Mouse (Mus musculus): Measurements from ENCODE around the gene Sbf2. TPM values are rescaled to one million over a fixed set of nuclear protein-coding genes. Genes with fewer than 3 reads are reported as not detected.
A peak's percentile ranks its signal among the peaks of the same experiment; 100 is the strongest.

The Sbf2 gene
- polyA plus RNA-seq, 1 experiment from 2014 or later, result 44.0 TPM

DNA sequence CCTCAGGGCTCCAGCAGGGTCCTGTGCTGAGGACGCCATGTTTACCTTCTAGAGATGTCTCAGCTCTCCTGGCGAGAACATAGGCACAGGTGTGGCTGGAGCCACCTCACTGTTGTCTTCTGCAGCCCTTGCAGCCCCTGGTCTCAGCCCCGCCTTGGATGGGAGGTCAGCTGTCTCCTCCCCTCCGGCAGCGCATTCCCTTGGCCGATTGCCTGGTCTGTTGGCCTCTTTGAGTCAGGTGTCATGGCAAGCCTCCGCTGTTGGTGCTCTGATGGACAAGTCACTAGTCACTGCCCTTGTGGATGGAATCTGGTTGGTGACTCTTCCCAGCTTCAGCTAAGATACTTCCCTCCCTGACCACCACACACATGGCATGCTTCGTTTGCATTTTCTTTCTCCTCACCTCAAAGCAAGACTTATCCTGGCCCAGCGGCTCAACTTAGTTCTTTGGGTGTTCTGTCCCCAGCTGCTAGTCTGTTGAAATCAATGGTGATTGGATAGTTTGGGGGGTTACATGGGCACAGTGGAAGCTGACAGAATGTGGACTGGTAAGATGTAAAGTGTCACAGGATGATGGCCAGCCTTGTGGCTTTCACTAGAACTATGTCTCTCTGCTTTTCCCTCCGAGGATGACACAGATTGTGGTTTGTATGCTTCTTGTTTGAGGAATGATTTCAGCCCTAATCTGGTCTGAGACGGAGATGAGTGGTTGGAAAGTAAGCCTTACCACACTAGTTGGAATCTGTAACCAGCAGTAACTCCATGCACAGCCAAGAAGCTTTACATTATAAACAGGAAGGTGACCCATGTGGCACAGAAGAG is 333.1 kb downstream of the Sbf2 start:
- WGBS, result 87% methylated on average over 11 of the region's 11 CpGs
- ATAC-seq (no peak), DNase-seq (ENCODE audit: low spot score) (no peak)

DNA sequence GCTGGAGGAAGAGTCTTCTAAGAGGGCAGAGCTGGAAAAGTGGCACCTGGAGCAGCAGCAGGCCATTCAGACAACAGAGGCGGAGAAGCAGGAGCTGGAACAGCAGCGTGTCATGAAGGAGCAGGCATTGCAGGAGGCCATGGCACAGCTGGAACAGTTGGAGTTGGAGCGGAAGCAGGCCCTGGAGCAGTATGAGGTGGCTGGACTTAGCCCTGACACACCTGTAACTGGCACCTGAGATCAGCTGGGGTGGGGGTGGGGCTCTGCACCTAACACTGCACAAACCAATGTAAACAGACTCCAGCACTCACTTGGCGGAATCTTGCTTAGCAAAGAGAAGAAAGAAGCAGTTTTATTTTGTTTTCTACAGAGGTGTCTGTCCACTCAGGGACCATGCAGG is 335.5 kb downstream of the Sbf2 start:
- Histone ChIP-seq H3K9me3 (replicated peaks; ENCODE audit: control insufficient read depth, low read length) (no peaks in the 10 kb centered on the region), H3K4me1 (ENCODE audit: control insufficient read depth, insufficient read depth, low read length) (no peaks in the 10 kb centered on the region), H3K4me3 (ENCODE audit: low read depth, low read length) (no peak overlapping the region), H3K36me3 (ENCODE audit: control insufficient read depth, insufficient read depth, low read length) (peaks cover 6% of the 10 kb centered on the region; the same call in 1 of the 2 replicates), H3K27me3 (replicated peaks; ENCODE audit: control insufficient read depth, insufficient read depth, low read length) (no peaks in the 10 kb centered on the region), H3K27ac (ENCODE audit: low read depth, low read length) (no peak overlapping the region), H3K4me2 (ENCODE audit: low read length) (no peak overlapping the region), H3K9ac (ENCODE audit: low read length) (no peak overlapping the region)
- whole genome bisulfite sequencing, result 97% methylated on average over 4 of the region's 4 CpGs
- DNase-seq (ENCODE audit: low spot score) (no peak), ATAC-seq (no peak)

More for the DNA sequence above, 333.1 kb downstream of the Sbf2 start:
- peaks cover 6% of the 10 kb centered on the region; the same call in 1 of the 2 replicates for H3K36me3 ChIP-seq (ENCODE audit: control insufficient read depth, insufficient read depth, low read length)
- H3K4me3 ChIP-seq (ENCODE audit: low read depth, low read length), result no peak overlapping the region
- H3K9ac ChIP-seq (ENCODE audit: low read length), result no peak overlapping the region
- no peaks in the 10 kb centered on the region for H3K27me3 ChIP-seq (replicated peaks; ENCODE audit: control insufficient read depth, insufficient read depth, low read length)
- H3K4me2 ChIP-seq (ENCODE audit: low read length), result no peak overlapping the region
- no peaks in the 10 kb centered on the region for H3K4me1 ChIP-seq (ENCODE audit: control insufficient read depth, insufficient read depth, low read length)
- no peaks in the 10 kb centered on the region for H3K9me3 ChIP-seq (replicated peaks; ENCODE audit: control insufficient read depth, low read length)
- no peak overlapping the region for H3K27ac ChIP-seq (ENCODE audit: low read depth, low read length)

DNA sequence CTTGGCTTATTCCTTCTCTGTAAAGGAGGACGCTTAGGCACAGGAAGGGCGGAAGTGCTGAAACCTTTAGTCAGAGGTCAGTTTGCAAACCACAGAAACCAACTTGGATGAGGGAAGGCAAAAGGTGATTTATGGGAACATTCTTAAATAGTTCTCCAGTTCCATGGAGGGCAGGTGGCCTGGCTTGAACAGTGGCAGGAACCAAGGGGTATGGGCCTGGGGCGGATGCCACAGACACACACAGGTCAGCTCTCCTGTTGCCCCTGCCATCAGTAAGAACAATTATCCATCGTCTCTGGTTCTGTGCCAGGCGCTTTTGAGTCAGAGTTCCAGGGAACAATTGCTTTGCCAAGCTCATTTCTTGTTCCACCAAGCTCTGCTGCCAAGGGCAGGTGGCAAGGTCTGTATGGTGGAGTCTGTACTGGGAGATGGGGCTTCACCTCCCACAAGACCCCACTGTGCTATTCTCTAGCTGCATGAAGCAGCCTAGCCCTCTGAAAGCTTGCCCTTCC is 336.9 kb downstream of the Sbf2 start:
- Histone ChIP-seq H3K36me3 (ENCODE audit: control insufficient read depth, insufficient read depth, low read length) (peaks cover 6% of the 10 kb centered on the region; the same call in 1 of the 2 replicates), H3K27me3 (replicated peaks; ENCODE audit: control insufficient read depth, insufficient read depth, low read length) (no peaks in the 10 kb centered on the region), H3K9me3 (replicated peaks; ENCODE audit: control insufficient read depth, low read length) (no peaks in the 10 kb centered on the region), H3K27ac (ENCODE audit: low read depth, low read length) (no peak overlapping the region), H3K4me2 (ENCODE audit: low read length) (no peak overlapping the region), H3K4me3 (ENCODE audit: low read depth, low read length) (no peak overlapping the region), H3K4me1 (ENCODE audit: control insufficient read depth, insufficient read depth, low read length) (no peaks in the 10 kb centered on the region), H3K9ac (ENCODE audit: low read length) (no peak overlapping the region)
- ATAC-seq (no peak), DNase-seq (ENCODE audit: low spot score) (no peak)
- 89% methylated on average over 5 of the region's 5 CpGs for WGBS

DNA sequence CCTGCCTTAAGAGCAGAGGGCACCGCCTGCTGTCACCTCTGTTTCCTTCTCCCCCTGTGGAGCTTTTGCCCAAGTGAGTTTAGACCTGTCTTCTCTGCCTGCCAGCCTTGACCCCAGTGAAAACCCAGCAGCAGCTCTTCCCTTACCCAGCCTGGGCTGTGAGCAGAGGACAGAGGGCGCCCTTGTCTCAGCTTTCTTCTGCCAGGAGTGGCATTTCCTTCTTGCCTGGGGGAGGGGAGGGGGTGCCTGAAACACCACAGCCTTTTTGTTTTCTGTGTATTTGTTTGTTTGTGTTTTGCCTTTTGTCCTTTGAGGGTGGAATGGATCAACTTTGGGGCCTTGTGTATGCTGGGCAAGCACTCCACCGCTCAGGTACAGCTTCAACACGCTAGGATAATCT is 342.3 kb downstream of the Sbf2 start:
- Histone ChIP-seq H3K9ac (ENCODE audit: low read length) (no peak overlapping the region), H3K4me1 (ENCODE audit: control insufficient read depth, insufficient read depth, low read length) (no peaks in the 10 kb centered on the region), H3K36me3 (ENCODE audit: control insufficient read depth, insufficient read depth, low read length) (no peaks in the 10 kb centered on the region; the same call in 1 of the 2 replicates), H3K4me3 (ENCODE audit: low read depth, low read length) (no peak overlapping the region), H3K9me3 (replicated peaks; ENCODE audit: control insufficient read depth, low read length) (no peaks in the 10 kb centered on the region), H3K27ac (ENCODE audit: low read depth, low read length) (peak overlapping the region; percentile 21; the same call in 1 of the 2 replicates), H3K4me2 (ENCODE audit: low read length) (no peak overlapping the region), H3K27me3 (replicated peaks; ENCODE audit: control insufficient read depth, insufficient read depth, low read length) (no peaks in the 10 kb centered on the region)
- no peak for ATAC-seq
- no peak for DNase-seq (ENCODE audit: low spot score)
- WGBS, result 90% methylated on average over 4 of the region's 4 CpGs

DNA sequence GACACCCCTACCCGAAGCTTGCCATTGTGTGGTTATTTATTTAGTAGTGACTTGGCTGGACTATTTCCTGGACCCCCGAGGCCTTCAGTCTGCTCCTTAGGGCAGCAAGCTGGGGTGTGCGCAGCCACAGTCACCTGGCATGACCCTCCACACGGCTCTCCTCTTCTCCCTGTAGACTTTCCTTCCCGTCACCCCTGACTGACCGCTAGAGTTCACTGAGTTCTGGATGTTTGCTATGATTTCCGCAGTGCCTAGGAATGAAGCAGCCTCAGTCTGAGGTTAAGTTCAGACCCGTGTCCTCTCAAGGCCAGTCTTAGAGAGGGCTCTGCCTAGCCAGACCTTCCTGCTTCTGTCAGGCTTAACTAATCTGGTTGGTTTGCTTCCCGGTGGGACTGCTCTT is 342.9 kb downstream of the Sbf2 start:
- 0 out of 2 replicates have a peak overlapping the region, but pooled peaks have one; percentile 21 for H3K27ac ChIP-seq (ENCODE audit: low read depth, low read length)

DNA sequence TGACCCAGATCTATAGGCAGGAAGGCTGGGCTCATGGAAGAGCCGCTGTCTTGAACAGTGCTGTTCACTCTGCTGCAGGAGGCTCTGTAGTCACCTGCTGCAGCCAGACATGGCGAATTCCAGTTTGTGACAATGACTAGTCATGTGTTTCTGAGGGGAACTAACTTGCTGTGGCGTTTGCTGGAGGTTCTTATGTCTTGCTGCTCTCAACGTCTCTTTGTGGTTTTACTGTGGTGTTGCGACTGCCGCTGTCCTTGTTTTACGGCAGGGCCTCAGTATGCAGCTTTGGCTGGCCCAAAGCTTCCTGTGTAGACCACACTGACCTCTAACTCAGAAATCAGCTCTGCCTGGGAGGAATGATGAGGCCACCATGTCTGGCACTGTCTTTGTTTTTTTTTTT is 344.3 kb downstream of the Sbf2 start:
- no peaks in the 10 kb centered on the region for H3K9me3 ChIP-seq (replicated peaks; ENCODE audit: control insufficient read depth, low read length)
- no peaks in the 10 kb centered on the region for H3K4me1 ChIP-seq (ENCODE audit: control insufficient read depth, insufficient read depth, low read length)
- H3K4me2 ChIP-seq (ENCODE audit: low read length), result no peak overlapping the region
- no peak overlapping the region for H3K4me3 ChIP-seq (ENCODE audit: low read depth, low read length)
- ATAC-seq (no peak), DNase-seq (ENCODE audit: low spot score) (no peak)
- no peaks in the 10 kb centered on the region for H3K27me3 ChIP-seq (replicated peaks; ENCODE audit: control insufficient read depth, insufficient read depth, low read length)
- no peak overlapping the region for H3K27ac ChIP-seq (ENCODE audit: low read depth, low read length)
- H3K9ac ChIP-seq (ENCODE audit: low read length), result no peak overlapping the region
- H3K36me3 ChIP-seq (ENCODE audit: control insufficient read depth, insufficient read depth, low read length), result no peaks in the 10 kb centered on the region; the same call in 1 of the 2 replicates
- WGBS, result 94% methylated on average over 7 of the region's 7 CpGs

More for the DNA sequence above, 342.9 kb downstream of the Sbf2 start:
- Histone ChIP-seq H3K36me3 (ENCODE audit: control insufficient read depth, insufficient read depth, low read length) (no peaks in the 10 kb centered on the region; the same call in 1 of the 2 replicates), H3K9ac (ENCODE audit: low read length) (no peak overlapping the region), H3K4me2 (ENCODE audit: low read length) (no peak overlapping the region), H3K4me3 (ENCODE audit: low read depth, low read length) (no peak overlapping the region), H3K27me3 (replicated peaks; ENCODE audit: control insufficient read depth, insufficient read depth, low read length) (no peaks in the 10 kb centered on the region), H3K4me1 (ENCODE audit: control insufficient read depth, insufficient read depth, low read length) (no peaks in the 10 kb centered on the region), H3K9me3 (replicated peaks; ENCODE audit: control insufficient read depth, low read length) (no peaks in the 10 kb centered on the region)
- ATAC-seq, result no peak
- no peak for DNase-seq (ENCODE audit: low spot score)
- WGBS, result 81% methylated on average over 9 of the region's 9 CpGs

DNA sequence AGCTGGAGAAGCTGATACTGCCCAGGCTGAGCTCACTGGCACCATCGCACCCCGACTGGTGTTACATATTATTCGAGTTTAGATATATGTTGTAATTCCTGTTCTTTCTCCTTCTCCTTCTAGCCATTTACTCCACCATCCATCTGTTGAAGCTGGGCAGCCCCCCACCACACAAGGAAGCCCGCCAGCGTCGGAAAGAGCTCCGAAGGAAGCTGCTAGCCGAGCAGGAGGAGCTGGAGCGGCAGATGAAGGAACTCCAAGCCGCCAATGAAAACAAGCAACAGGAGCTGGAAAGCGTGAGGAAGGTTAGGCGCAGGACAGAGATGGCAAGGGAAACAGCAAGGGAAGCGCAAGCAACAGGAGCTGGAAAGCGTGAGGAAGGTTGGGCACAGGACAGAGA is 344.9 kb downstream of the Sbf2 start:
- H3K4me1 ChIP-seq (ENCODE audit: control insufficient read depth, insufficient read depth, low read length), result no peaks in the 10 kb centered on the region
- no peaks in the 10 kb centered on the region for H3K9me3 ChIP-seq (replicated peaks; ENCODE audit: control insufficient read depth, low read length)
- H3K9ac ChIP-seq (ENCODE audit: low read length), result no peak overlapping the region
- no peaks in the 10 kb centered on the region; the same call in 1 of the 2 replicates for H3K36me3 ChIP-seq (ENCODE audit: control insufficient read depth, insufficient read depth, low read length)
- H3K4me2 ChIP-seq (ENCODE audit: low read length), result no peak overlapping the region
- no peak overlapping the region for H3K4me3 ChIP-seq (ENCODE audit: low read depth, low read length)
- ATAC-seq (no peak), DNase-seq (ENCODE audit: low spot score) (no peak)
- WGBS, result 93% methylated on average over 14 of the region's 14 CpGs
- H3K27ac ChIP-seq (ENCODE audit: low read depth, low read length), result no peak overlapping the region
- H3K27me3 ChIP-seq (replicated peaks; ENCODE audit: control insufficient read depth, insufficient read depth, low read length), result no peaks in the 10 kb centered on the region

DNA sequence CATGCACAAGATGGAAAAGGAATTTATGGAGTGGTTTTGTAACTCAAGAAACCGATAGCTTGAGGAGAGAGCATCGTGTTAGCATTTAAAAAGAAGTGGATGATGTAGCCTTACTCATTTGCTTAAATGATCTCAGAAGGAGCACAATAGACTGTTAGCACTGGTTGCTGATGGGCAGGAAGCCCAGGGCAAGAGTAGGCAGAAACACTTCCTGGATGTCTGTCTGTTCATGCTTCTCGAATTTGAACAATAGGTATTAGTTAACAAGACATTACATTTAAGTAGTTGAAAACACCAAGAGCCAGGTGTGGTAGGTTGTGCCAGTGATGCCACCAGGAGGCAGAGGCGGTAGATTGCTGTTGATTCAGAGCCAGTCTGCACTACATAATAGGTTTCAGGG is 346.2 kb downstream of the Sbf2 start:
- Histone ChIP-seq H3K4me3 (ENCODE audit: low read depth, low read length) (no peak overlapping the region), H3K9ac (ENCODE audit: low read length) (no peak overlapping the region), H3K27me3 (replicated peaks; ENCODE audit: control insufficient read depth, insufficient read depth, low read length) (no peaks in the 10 kb centered on the region), H3K27ac (ENCODE audit: low read depth, low read length) (no peak overlapping the region), H3K4me2 (ENCODE audit: low read length) (no peak overlapping the region), H3K9me3 (replicated peaks; ENCODE audit: control insufficient read depth, low read length) (no peaks in the 10 kb centered on the region), H3K4me1 (ENCODE audit: control insufficient read depth, insufficient read depth, low read length) (no peaks in the 10 kb centered on the region), H3K36me3 (ENCODE audit: control insufficient read depth, insufficient read depth, low read length) (no peaks in the 10 kb centered on the region; the same call in 1 of the 2 replicates)
- 40% methylated on average over 4 of the region's 4 CpGs for WGBS
- DNase-seq (ENCODE audit: low spot score) (peak; percentile 47), ATAC-seq (no peak)

DNA sequence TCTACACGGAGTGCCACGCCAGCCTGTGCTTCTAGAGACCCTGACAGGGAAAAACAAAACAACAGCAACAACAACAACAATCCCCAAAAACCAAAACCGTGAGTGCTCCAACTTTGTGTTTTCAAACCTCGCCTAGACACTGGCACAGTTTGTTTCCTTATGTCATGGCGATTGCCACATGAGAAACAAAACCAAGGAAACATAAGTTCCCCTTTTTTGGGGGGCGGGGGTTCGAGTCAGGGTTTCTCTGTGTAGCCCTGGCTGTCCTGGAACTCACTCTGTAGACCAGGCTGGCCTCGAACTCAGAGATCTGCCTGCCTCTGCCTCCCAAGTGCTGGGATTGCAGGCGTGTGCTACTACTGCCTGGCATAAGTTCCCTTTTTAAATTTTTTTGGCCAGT is 346.7 kb downstream of the Sbf2 start:
- Histone ChIP-seq H3K9me3 (replicated peaks; ENCODE audit: control insufficient read depth, low read length) (no peaks in the 10 kb centered on the region), H3K27me3 (replicated peaks; ENCODE audit: control insufficient read depth, insufficient read depth, low read length) (no peaks in the 10 kb centered on the region), H3K9ac (ENCODE audit: low read length) (no peak overlapping the region), H3K4me1 (ENCODE audit: control insufficient read depth, insufficient read depth, low read length) (no peaks in the 10 kb centered on the region), H3K4me2 (ENCODE audit: low read length) (no peak overlapping the region), H3K4me3 (ENCODE audit: low read depth, low read length) (no peak overlapping the region), H3K27ac (ENCODE audit: low read depth, low read length) (no peak overlapping the region), H3K36me3 (ENCODE audit: control insufficient read depth, insufficient read depth, low read length) (no peaks in the 10 kb centered on the region; the same call in 1 of the 2 replicates)
- WGBS, result 91% methylated on average over 9 of the region's 9 CpGs
- ATAC-seq (no peak), DNase-seq (ENCODE audit: low spot score) (no peak)
